Mouse (Mus musculus): ENCODE measurements around the gene Arid1a. TPM values are rescaled to one million over a fixed set of nuclear protein-coding genes. Genes with fewer than 3 reads are reported as not detected.
"Not testable (repeated sequence)": the region's sequence is repeated elsewhere in the genome, so short reads cannot be mapped to it uniquely, and the experiment has no call there.

Gene Arid1a
- polyA plus RNA-seq, 1 experiment from 2014 or later, result 14.7 TPM

GRCm38 (mm10) chr4:133658729-133659128 is 97.8 kb downstream of the Arid1a start:
- H3K4me2 ChIP-seq, result peak overlapping the region; percentile 57; the same call in 1 of the 2 replicates
- H3K9ac ChIP-seq, result no peak overlapping the region
- H3K36me3 ChIP-seq, result peaks cover 17% of the 10 kb centered on the region
- no peak for ATAC-seq
- 33% methylated on average over 2 of the region's 2 CpGs for WGBS (ENCODE audit: insufficient replicate concordance)
- H3K27me3 ChIP-seq (replicated peaks), result no peaks in the 10 kb centered on the region
- H3K4me1 ChIP-seq, result peaks cover 52% of the 10 kb centered on the region
- H3K27ac ChIP-seq, result peak overlapping the region; percentile 75
- H3K9me3 ChIP-seq (replicated peaks), result no peaks in the 10 kb centered on the region
- H3K4me3 ChIP-seq, result no peak overlapping the region

GRCm38 (mm10) chr4:133657829-133658458 is 98.6 kb downstream of the Arid1a start:
- Histone ChIP-seq H3K4me2 (no peak overlapping the region), H3K4me1 (peaks cover 46% of the 10 kb centered on the region), H3K27me3 (replicated peaks) (no peaks in the 10 kb centered on the region), H3K4me3 (no peak overlapping the region), H3K9ac (no peak overlapping the region), H3K9me3 (replicated peaks) (no peaks in the 10 kb centered on the region), H3K27ac (no peak overlapping the region), H3K36me3 (peaks cover 17% of the 10 kb centered on the region)
- ATAC-seq, result no peak
- WGBS (ENCODE audit: insufficient replicate concordance), result 70% methylated on average over 5 of the region's 5 CpGs

- ATAC-seq, result no peak
- Histone ChIP-seq H3K4me2 (no peak overlapping the region), H3K9me3 (replicated peaks) (no peaks in the 10 kb centered on the region), H3K9ac (no peak overlapping the region), H3K4me1 (peaks cover 42% of the 10 kb centered on the region), H3K4me3 (no peak overlapping the region), H3K27me3 (replicated peaks) (no peaks in the 10 kb centered on the region), H3K27ac (no peak overlapping the region), H3K36me3 (peaks cover 11% of the 10 kb centered on the region; the same call in 1 of the 2 replicates)
- 30% methylated on average over 4 of the region's 4 CpGs for WGBS (ENCODE audit: insufficient replicate concordance)
Observed at GRCm38 (mm10) chr4:133656997-133657396, 99.6 kb downstream of the Arid1a start.

DNA sequence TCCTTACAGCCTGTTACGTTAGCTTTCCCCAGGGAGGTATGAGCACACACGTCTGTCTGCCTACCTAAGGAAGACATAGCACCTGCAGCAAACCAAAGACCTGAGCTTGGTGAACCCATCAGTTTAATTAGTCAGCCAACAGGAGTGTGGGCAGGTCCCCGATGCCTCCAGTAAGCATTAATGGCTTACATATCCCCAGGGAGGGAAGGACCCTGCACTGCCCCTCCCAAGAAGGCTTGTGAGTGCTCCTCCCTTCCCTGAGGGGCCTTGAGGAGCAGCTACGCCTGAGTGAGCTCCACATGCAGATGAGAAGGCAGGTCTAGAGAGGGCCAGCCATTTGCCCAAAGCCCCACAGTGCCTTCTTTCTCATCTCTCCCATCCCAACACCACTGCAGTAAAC is 100.3 kb downstream of the Arid1a start:
- no peak overlapping the region for H3K27ac ChIP-seq
- no peak overlapping the region for H3K9ac ChIP-seq
- ATAC-seq, result no peak
- 0 out of 2 replicates have a peak, but pooled peaks cover 6% of the 10 kb centered on the region for H3K36me3 ChIP-seq
- H3K9me3 ChIP-seq (replicated peaks), result no peaks in the 10 kb centered on the region
- H3K4me2 ChIP-seq, result no peak overlapping the region
- H3K27me3 ChIP-seq (replicated peaks), result no peaks in the 10 kb centered on the region
- H3K4me1 ChIP-seq, result peaks cover 42% of the 10 kb centered on the region
- no peak overlapping the region for H3K4me3 ChIP-seq
- 58% methylated on average over 4 of the region's 4 CpGs for WGBS (ENCODE audit: insufficient replicate concordance)

DNA sequence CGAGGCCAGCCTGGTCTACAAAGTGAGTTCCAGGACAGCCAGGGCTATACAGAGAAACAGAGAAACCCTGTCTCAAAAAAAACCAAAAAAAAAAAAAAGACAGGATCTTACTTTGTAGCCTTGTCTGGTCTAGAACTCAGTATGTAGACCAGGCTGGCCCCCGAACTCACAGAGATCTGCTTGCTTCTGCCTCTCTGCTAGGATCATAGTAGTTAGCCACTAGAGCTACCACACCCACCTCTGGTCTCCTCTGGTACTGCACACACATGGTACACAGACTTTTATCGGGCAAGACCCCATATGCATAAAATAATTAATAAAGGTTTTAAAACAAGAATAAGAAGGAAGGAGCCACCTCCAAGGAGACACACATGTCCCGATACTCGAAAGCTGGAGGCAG is 102.5 kb downstream of the Arid1a start:
- H3K9ac ChIP-seq; H3K4me3 ChIP-seq; H3K27me3 ChIP-seq (replicated peaks); H3K36me3 ChIP-seq; ATAC-seq; H3K9me3 ChIP-seq (replicated peaks); H3K4me2 ChIP-seq; H3K27ac ChIP-seq: not testable (repeated sequence)
- peaks cover 29% of the 10 kb centered on the region for H3K4me1 ChIP-seq
- WGBS (ENCODE audit: insufficient replicate concordance), result 79% methylated on average over 5 of the region's 5 CpGs

DNA sequence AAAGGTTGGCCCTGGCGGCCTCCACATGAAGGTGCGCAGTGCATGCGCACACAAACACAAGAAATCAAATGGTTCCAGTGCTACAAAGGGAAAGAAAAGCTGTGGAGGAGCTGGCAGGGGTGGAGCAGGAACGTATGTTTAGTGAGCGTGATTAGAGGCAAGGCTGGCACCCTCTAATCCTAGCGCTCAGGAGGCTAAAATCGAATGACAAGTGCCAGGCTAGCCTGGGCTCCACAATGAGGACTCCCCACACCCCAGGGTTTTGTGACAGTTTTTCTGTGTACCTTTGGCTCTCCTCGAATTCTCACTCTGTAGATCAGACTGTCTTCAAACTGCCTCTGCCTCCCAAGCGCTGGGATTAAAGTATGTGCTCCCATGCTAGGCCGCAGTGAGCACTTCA is 103.8 kb downstream of the Arid1a start:
- H3K36me3 ChIP-seq, result no peaks in the 10 kb centered on the region
- 78% methylated on average over 10 of the region's 10 CpGs for WGBS (ENCODE audit: insufficient replicate concordance)

GRCm38 (mm10) chr4:133651986-133652385 is 104.6 kb downstream of the Arid1a start:
- H3K4me3 ChIP-seq, result no peak overlapping the region
- H3K27me3 ChIP-seq (replicated peaks), result no peaks in the 10 kb centered on the region
- H3K9me3 ChIP-seq (replicated peaks), result no peaks in the 10 kb centered on the region
- 61% methylated on average over 4 of the region's 4 CpGs for WGBS (ENCODE audit: insufficient replicate concordance)
- H3K27ac ChIP-seq, result no peak overlapping the region
- H3K4me1 ChIP-seq, result peaks cover 13% of the 10 kb centered on the region
- no peak overlapping the region for H3K4me2 ChIP-seq
- no peaks in the 10 kb centered on the region for H3K36me3 ChIP-seq
- no peak for ATAC-seq
- no peak overlapping the region for H3K9ac ChIP-seq

More for the DNA sequence above, 103.8 kb downstream of the Arid1a start:
- H3K9me3 ChIP-seq (replicated peaks), result no peaks in the 10 kb centered on the region
- no peak for ATAC-seq
- no peak overlapping the region for H3K27ac ChIP-seq
- no peak overlapping the region for H3K4me3 ChIP-seq
- H3K9ac ChIP-seq, result no peak overlapping the region
- H3K27me3 ChIP-seq (replicated peaks), result no peaks in the 10 kb centered on the region
- no peak overlapping the region for H3K4me2 ChIP-seq
- peaks cover 16% of the 10 kb centered on the region for H3K4me1 ChIP-seq

GRCm38 (mm10) chr4:133651445-133651844 is 105.1 kb downstream of the Arid1a start:
- Histone ChIP-seq H3K4me2 (no peak overlapping the region), H3K27ac (no peak overlapping the region), H3K4me3 (no peak overlapping the region), H3K27me3 (replicated peaks) (no peaks in the 10 kb centered on the region), H3K9ac (no peak overlapping the region), H3K9me3 (replicated peaks) (no peaks in the 10 kb centered on the region), H3K4me1 (peaks cover 10% of the 10 kb centered on the region), H3K36me3 (no peaks in the 10 kb centered on the region)
- ATAC-seq, result no peak
- WGBS (ENCODE audit: insufficient replicate concordance), result 52% methylated on average over 10 of the region's 10 CpGs

- peak within 1 kb of the TSS; percentile 51 for H3K4me3 ChIP-seq
- peak; percentile 51; the same call in 1 of the 2 replicates for ATAC-seq
- H3K36me3 ChIP-seq, result no peaks in the 10 kb centered on the region
- H3K27me3 ChIP-seq (replicated peaks), result no peaks in the 10 kb centered on the region
- H3K4me2 ChIP-seq, result peak within 1 kb of the TSS; percentile 60
- H3K9ac ChIP-seq, result 0 out of 2 replicates have a peak within 1 kb of the TSS, but pooled peaks have one; percentile 14
- 26% methylated on average over 7 of the region's 7 CpGs for WGBS (ENCODE audit: insufficient replicate concordance)
- H3K27ac ChIP-seq, result peak within 1 kb of the TSS; percentile 11; the same call in 1 of the 2 replicates
- peaks cover 4% of the 10 kb centered on the region; the same call in 1 of the 2 replicates for H3K9me3 ChIP-seq (replicated peaks)
- H3K4me1 ChIP-seq, result peaks cover 7% of the 10 kb centered on the region
Observed at GRCm38 (mm10) chr4:133649989-133650699, 106.4 kb downstream of the Arid1a start, which contains the start of gene Zdhhc18. TSS of gene Zdhhc18 (minus strand) at chr4:133650154.

DNA sequence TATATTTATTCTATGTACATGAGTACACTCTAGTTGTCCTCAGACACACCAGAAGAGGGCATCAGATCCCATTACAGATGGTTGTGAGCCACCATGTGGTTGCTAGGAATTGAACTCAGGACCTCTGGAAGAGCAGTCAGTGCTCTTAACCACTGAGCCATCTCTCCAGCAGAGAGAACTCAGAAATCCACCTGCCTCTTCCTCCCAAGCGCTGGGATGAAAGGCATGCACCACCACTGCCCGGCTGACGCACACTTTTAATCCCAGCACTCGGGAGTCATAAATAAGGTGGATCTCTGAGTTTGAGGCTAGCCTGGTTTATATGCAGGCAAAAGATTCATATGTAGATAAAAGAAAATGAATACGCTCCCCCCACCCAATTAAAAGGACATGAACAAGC is 107.1 kb downstream of the Arid1a start:
- H3K27me3 ChIP-seq (replicated peaks); ATAC-seq; H3K4me1 ChIP-seq; H3K27ac ChIP-seq; H3K9me3 ChIP-seq (replicated peaks); H3K36me3 ChIP-seq: not testable (repeated sequence)
- H3K9ac ChIP-seq, result 0 out of 2 replicates have a peak overlapping the region, but pooled peaks have one; percentile 14
- 71% methylated on average over 5 of the region's 5 CpGs for WGBS (ENCODE audit: insufficient replicate concordance)
- peak overlapping the region; percentile 51 for H3K4me3 ChIP-seq
- H3K4me2 ChIP-seq, result peak overlapping the region; percentile 60

DNA sequence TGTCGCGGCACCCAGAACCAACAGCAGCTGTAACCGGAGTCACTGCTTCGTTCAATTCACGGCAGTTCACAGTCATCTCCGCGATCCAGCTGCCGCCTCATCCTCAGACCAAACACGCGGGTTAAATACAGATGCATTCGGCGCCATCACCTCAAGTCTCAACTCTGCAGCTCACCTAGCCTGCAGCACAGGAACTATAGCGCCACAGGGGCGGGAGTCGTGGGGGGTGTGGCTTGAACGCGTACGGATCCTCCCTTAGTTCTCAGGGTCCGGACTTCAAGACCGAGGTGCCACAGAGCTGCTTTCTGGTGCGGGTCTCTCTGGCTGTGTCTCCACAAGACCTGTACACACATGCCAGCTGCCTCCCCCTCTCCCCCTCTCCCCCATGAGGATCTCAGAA is 110.9 kb downstream of the Arid1a start:
- H3K9me3 ChIP-seq (replicated peaks), result peaks cover 12% of the 10 kb centered on the region
- no peaks in the 10 kb centered on the region for H3K27me3 ChIP-seq (replicated peaks)
- H3K4me1 ChIP-seq, result peaks cover 7% of the 10 kb centered on the region
- H3K4me2 ChIP-seq, result no peak overlapping the region; the same call in 1 of the 2 replicates
- WGBS (ENCODE audit: insufficient replicate concordance), result 45% methylated on average over 21 of the region's 21 CpGs
- H3K4me3 ChIP-seq, result no peak overlapping the region
- H3K36me3 ChIP-seq, result no peaks in the 10 kb centered on the region
- no peak overlapping the region for H3K9ac ChIP-seq
- no peak overlapping the region for H3K27ac ChIP-seq
- no peak for ATAC-seq

GRCm38 (mm10) chr4:133645195-133645594 is 111.4 kb downstream of the Arid1a start:
- H3K4me2 ChIP-seq, result no peak overlapping the region
- H3K9me3 ChIP-seq (replicated peaks), result peaks cover 12% of the 10 kb centered on the region
- H3K4me1 ChIP-seq, result peaks cover 7% of the 10 kb centered on the region
- H3K36me3 ChIP-seq, result no peaks in the 10 kb centered on the region
- no peak overlapping the region for H3K9ac ChIP-seq
- H3K27me3 ChIP-seq (replicated peaks), result no peaks in the 10 kb centered on the region
- H3K4me3 ChIP-seq, result no peak overlapping the region
- no peak for ATAC-seq
- no peak overlapping the region for H3K27ac ChIP-seq
- 86% methylated on average over 3 of the region's 3 CpGs for WGBS (ENCODE audit: insufficient replicate concordance)

Data from liver, embryonic 12.5 days (tissue).